Mouse (Mus musculus): ENCODE data around the gene Mettl1. TPM values are rescaled to one million over a fixed set of nuclear protein-coding genes. Genes with fewer than 3 reads are reported as not detected.
A peak's percentile ranks its signal among the peaks of the same experiment; 100 is the strongest.

Mettl1 gene
- polyA plus RNA-seq, 1 experiment from 2014 or later = 54.8 TPM

DNA sequence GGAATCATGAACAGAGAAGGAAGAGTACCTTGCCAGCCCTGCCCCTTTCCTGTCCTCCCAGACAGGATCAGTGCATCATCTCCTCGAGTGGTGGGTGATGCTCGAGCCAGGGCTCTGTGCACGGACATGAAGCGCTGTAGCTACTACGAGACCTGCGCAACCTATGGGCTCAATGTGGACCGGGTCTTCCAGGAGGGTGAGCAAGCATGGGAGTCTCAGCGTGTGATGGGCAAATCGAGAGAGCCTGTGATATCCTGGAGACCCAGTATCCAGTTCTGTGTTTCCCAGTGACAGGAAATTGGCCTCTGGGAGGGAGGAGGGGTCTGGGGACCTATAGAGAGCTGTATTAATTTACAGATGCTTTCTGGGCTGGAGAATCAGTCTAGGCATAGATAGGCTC is 43.8 kb downstream of the Mettl1 start:
- Histone ChIP-seq H3K4me1 (peaks cover 32% of the 10 kb centered on the region), H3K27me3 (ENCODE audit: insufficient read depth, poor library complexity, severe bottlenecking) (peaks cover 81% of the 10 kb centered on the region), H3K9me3 (no peaks in the 10 kb centered on the region), H3K4me3 (no peak overlapping the region), H3K27ac (no peak overlapping the region), H3K36me3 (no peaks in the 10 kb centered on the region)
- DNase-seq (ENCODE audit: low spot score) = no peak
- 76% methylated on average over 9 of the region's 9 CpGs for WGBS

GRCm38 (mm10) chr10:127085633-127086032 is 44.4 kb downstream of the Mettl1 start:
- Histone ChIP-seq H3K4me3 (no peak overlapping the region), H3K27me3 (ENCODE audit: insufficient read depth, poor library complexity, severe bottlenecking) (peaks cover 81% of the 10 kb centered on the region), H3K36me3 (no peaks in the 10 kb centered on the region), H3K4me1 (peaks cover 27% of the 10 kb centered on the region), H3K27ac (no peak overlapping the region), H3K9me3 (no peaks in the 10 kb centered on the region)
- 61% methylated on average over 6 of the region's 6 CpGs for WGBS
- DNase-seq (ENCODE audit: low spot score) = no peak

- WGBS = 9% methylated on average over 57 of the region's 57 CpGs
- DNase-seq (ENCODE audit: low spot score) = no peak
- H3K4me3 ChIP-seq = peak overlapping the region; percentile 39
These were observed 49.6 kb downstream of the Mettl1 start for GRCm38 (mm10) chr10:127090560-127091411.

GRCm38 (mm10) chr10:127091507-127092396 is 50.5 kb downstream of the Mettl1 start:
- H3K27me3 ChIP-seq (ENCODE audit: insufficient read depth, poor library complexity, severe bottlenecking) = peaks cover 76% of the 10 kb centered on the region
- DNase-seq (ENCODE audit: low spot score) = no peak
- no peaks in the 10 kb centered on the region for H3K9me3 ChIP-seq
- WGBS = 8% methylated on average over 51 of the region's 51 CpGs
- H3K36me3 ChIP-seq = peaks cover 13% of the 10 kb centered on the region
- peaks cover 30% of the 10 kb centered on the region for H3K4me1 ChIP-seq
- H3K27ac ChIP-seq = no peak overlapping the region
- H3K4me3 ChIP-seq = peak overlapping the region; percentile 39

More at GRCm38 (mm10) chr10:127090560-127091411, 49.6 kb downstream of the Mettl1 start:
- peaks cover 30% of the 10 kb centered on the region for H3K4me1 ChIP-seq
- H3K27ac ChIP-seq = no peak overlapping the region
- H3K9me3 ChIP-seq = no peaks in the 10 kb centered on the region
- H3K36me3 ChIP-seq = peaks cover 3% of the 10 kb centered on the region
- peaks cover 76% of the 10 kb centered on the region for H3K27me3 ChIP-seq (ENCODE audit: insufficient read depth, poor library complexity, severe bottlenecking)

- Histone ChIP-seq H3K36me3 (peaks cover 20% of the 10 kb centered on the region), H3K4me3 (no peak overlapping the region), H3K27ac (no peak overlapping the region), H3K4me1 (peaks cover 30% of the 10 kb centered on the region), H3K9me3 (no peaks in the 10 kb centered on the region), H3K27me3 (ENCODE audit: insufficient read depth, poor library complexity, severe bottlenecking) (peaks cover 66% of the 10 kb centered on the region)
- no peak for DNase-seq (ENCODE audit: low spot score)
- WGBS = 50% methylated on average over 4 of the region's 4 CpGs
These were observed 51.5 kb downstream of the Mettl1 start for GRCm38 (mm10) chr10:127092742-127093141.

- Histone ChIP-seq H3K36me3 (peaks cover 37% of the 10 kb centered on the region), H3K27ac (no peak overlapping the region), H3K4me3 (no peak overlapping the region), H3K27me3 (ENCODE audit: insufficient read depth, poor library complexity, severe bottlenecking) (peaks cover 58% of the 10 kb centered on the region), H3K4me1 (peaks cover 30% of the 10 kb centered on the region), H3K9me3 (no peaks in the 10 kb centered on the region)
- 55% methylated on average over 7 of the region's 7 CpGs for whole genome bisulfite sequencing
- DNase-seq (ENCODE audit: low spot score) = no peak
These were observed 53.2 kb downstream of the Mettl1 start for GRCm38 (mm10) chr10:127094382-127094802.

MicroRNAs within 50 kb of the gene (microRNA counts, 519-probe panel; counts per million panel counts)
- microRNA mmu-miR-26a (not detected), microRNA mmu-miR-546 (not detected)

Small RNA genes within 50 kb of the gene (microRNA-seq; reads per million reads assigned to microRNA genes)
- gene Mir26a-2 (30.8 reads per million, percentile 38 among the genes with 10 or more reads in this experiment), gene Mir546 (not detected)

Other genes with a start within 250 kb of the Mettl1 start
- gene Atp23, start 140.1 kb upstream of the Mettl1 start, polyA plus RNA-seq (2016; fragmentation: Nextera tagmentation; extraction: Ambion mirVana) = 10.8 and 15.4 TPM in 2 replicates
- 37.8 and 46.2 TPM in 2 replicates for gene Ctdsp2, start 62.7 kb upstream of the Mettl1 start, polyA plus RNA-seq (2016; fragmentation: Nextera tagmentation; extraction: Ambion mirVana)
- 0.07 TPM in 1 of 2 replicates, not detected in the other for gene Avil, start 40.7 kb upstream of the Mettl1 start, polyA plus RNA-seq (2016; fragmentation: Nextera tagmentation; extraction: Ambion mirVana)
- 114 TPM in 2 replicates for gene Tsfm, start 10.6 kb upstream of the Mettl1 start, polyA plus RNA-seq (2016; fragmentation: Nextera tagmentation; extraction: Ambion mirVana)
- 0.18 and 0.23 TPM in 2 replicates for gene Eef1akmt3, start 99 bp downstream of the Mettl1 start, polyA plus RNA-seq (2016; fragmentation: Nextera tagmentation; extraction: Ambion mirVana)
- gene Cyp27b1, start 6.8 kb downstream of the Mettl1 start, polyA plus RNA-seq (2016; fragmentation: Nextera tagmentation; extraction: Ambion mirVana) = 0.09 TPM in 1 of 2 replicates, not detected in the other
- gene March9, start 18.8 kb downstream of the Mettl1 start, polyA plus RNA-seq (2016; fragmentation: Nextera tagmentation; extraction: Ambion mirVana) = 0.15 and 0.24 TPM in 2 replicates
- gene Cdk4, start 22.1 kb downstream of the Mettl1 start, polyA plus RNA-seq (2016; fragmentation: Nextera tagmentation; extraction: Ambion mirVana) = 1,495 and 2,024 TPM in 2 replicates
- 138 and 154 TPM in 2 replicates for gene Tspan31, start 28.9 kb downstream of the Mettl1 start, polyA plus RNA-seq (2016; fragmentation: Nextera tagmentation; extraction: Ambion mirVana)
- gene Agap2, start 33.9 kb downstream of the Mettl1 start, polyA plus RNA-seq (2016; fragmentation: Nextera tagmentation; extraction: Ambion mirVana) = 0.50 TPM in 1 of 2 replicates, not detected in the other
- 44.4 and 48.8 TPM in 2 replicates for gene Os9, start 79.7 kb downstream of the Mettl1 start, polyA plus RNA-seq (2016; fragmentation: Nextera tagmentation; extraction: Ambion mirVana)
- gene B4galnt1, start 123.8 kb downstream of the Mettl1 start, polyA plus RNA-seq (2016; fragmentation: Nextera tagmentation; extraction: Ambion mirVana) = 1.5 and 3.6 TPM in 2 replicates
- gene Slc26a10, start 139.2 kb downstream of the Mettl1 start, polyA plus RNA-seq (2016; fragmentation: Nextera tagmentation; extraction: Ambion mirVana) = 9.2 and 12.9 TPM in 2 replicates
- gene Arhgef25, start 148.7 kb downstream of the Mettl1 start, polyA plus RNA-seq (2016; fragmentation: Nextera tagmentation; extraction: Ambion mirVana) = 21.4 and 28.8 TPM in 2 replicates
- 78.4 and 91.4 TPM in 2 replicates for gene Dtx3, start 154.3 kb downstream of the Mettl1 start, polyA plus RNA-seq (2016; fragmentation: Nextera tagmentation; extraction: Ambion mirVana)
- gene Pip4k2c, start 170.2 kb downstream of the Mettl1 start, polyA plus RNA-seq (2016; fragmentation: Nextera tagmentation; extraction: Ambion mirVana) = 27.9 and 29.3 TPM in 2 replicates
- gene Kif5a, start 221.9 kb downstream of the Mettl1 start, polyA plus RNA-seq (2016; fragmentation: Nextera tagmentation; extraction: Ambion mirVana) = 0.41 and 1.4 TPM in 2 replicates
- gene Dctn2, start 225.0 kb downstream of the Mettl1 start, polyA plus RNA-seq (2016; fragmentation: Nextera tagmentation; extraction: Ambion mirVana) = 155 and 167 TPM in 2 replicates
- 11.3 and 16.9 TPM in 2 replicates for gene Mbd6, start 247.6 kb downstream of the Mettl1 start, polyA plus RNA-seq (2016; fragmentation: Nextera tagmentation; extraction: Ambion mirVana)